Mouse (Mus musculus) large intestine, adult 2 months (tissue): ENCODE data around the gene Lrguk. TPM values are rescaled to one million over a fixed set of nuclear protein-coding genes. Genes with fewer than 3 reads are reported as not detected.

ENCODE experiments used
- DNase-seq: peaks from one replicate; pipeline ENCODE4 v3.0.0-alpha.2; 2012; ENCODE audit warnings: low read depth, low spot score
- WGBS: fragments of 180-500 bp; shearing (Covaris S2); methylation state at CpG from one replicate; pipeline ENCODE4 v1.1.7; 2018; 5-methylcytosine and 5-hydroxymethylcytosine counted together
- polyA plus RNA-seq: library from polyadenylated mRNA; depleted of rRNA; stranded (reverse); fragments of >200 nt; gene quantifications from 2 replicates; pipeline ENCODE4 v1.2.3, GENCODE M21; 2012

Gene Lrguk
- polyA plus RNA-seq, 1 experiment, result 0.01 TPM

GRCm38 (mm10) chr6:34049433-34049832 lies 20.2 kb downstream of the Lrguk start:
- DNase-seq, result no peak
- WGBS, result 79% methylated on average over 2 of the region's 2 CpGs

- no peak for DNase-seq
- 83% methylated on average over 6 of the region's 6 CpGs for WGBS
Measured at GRCm38 (mm10) chr6:34059741-34060140, 30.5 kb downstream of the Lrguk start.

- no peak for DNase-seq
- 85% methylated on average over 7 of the region's 7 CpGs for WGBS
Measured at GRCm38 (mm10) chr6:34066790-34067189, 37.5 kb downstream of the Lrguk start.

DNA sequence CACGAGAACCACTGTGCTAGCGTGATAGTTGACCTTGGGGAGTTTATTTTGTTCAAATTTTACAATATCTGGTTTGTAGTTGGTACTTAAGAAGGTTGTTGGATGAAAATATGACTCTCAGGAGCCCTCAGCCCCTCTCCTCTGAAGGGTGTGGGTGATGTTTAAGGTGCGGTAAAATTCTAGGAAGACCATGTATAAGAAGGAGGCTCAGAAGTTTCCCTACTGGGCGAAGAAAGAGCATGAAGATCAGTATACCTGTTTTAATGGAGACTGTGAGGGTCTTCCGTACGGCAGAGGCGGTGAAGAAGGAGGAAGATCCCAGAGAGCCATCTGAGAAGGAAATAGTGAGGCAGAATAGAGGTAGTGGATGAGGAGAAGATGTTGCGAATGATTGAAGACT lies 38.0 kb downstream of the Lrguk start:
- WGBS, result 93% methylated on average over 8 of the region's 8 CpGs
- no peak for DNase-seq

DNA sequence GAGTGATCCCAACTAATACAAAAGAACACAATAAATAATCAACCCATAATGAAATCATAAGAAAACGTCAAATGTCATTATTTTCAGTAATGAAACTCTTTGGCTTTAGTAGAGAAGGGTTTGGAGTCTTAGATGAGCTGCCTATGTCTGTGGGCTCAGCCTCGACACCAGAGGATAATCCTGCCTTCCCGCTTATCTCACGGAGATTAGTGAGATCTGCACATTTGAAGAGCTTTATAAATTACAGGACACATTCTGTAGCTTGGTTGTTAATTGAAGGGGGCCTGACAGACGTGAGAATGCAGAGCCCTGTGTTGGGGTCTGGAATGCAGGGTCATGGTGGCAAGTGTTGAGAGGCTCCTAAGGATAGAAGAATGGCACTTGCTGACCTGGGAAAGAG lies 42.7 kb downstream of the Lrguk start:
- no peak for DNase-seq
- WGBS, result 79% methylated on average over 5 of the region's 5 CpGs

DNA sequence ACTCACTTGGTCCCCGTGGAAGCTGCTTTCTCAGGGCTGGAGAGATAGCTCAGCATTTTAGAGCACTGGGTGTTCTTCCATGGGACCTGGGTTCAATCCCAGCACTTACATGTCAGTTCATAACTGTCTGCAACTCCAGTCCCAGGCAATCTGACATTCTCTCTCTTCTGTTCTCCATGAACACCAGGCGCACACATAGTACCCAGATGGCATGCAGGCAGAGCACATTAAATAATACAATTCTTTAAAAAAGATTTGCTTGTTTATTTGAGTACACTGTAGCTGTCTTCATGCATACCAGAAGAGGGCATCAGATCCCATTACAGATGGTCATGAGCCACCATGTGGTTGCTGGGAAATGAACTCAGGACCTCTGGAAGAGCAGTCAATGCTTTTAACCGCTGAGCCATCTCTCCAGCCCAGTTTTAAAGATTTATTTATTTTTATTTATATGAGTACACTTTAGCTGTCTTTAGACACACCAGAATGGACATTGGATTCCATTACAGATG lies 44.7 kb downstream of the Lrguk start:
- WGBS, result 80% methylated on average over 3 of the region's 3 CpGs
- DNase-seq, result no peak

- DNase-seq, result no peak
- WGBS, result 83% methylated on average over 11 of the region's 11 CpGs
Measured at GRCm38 (mm10) chr6:34075520-34075919, 46.3 kb downstream of the Lrguk start.

DNA sequence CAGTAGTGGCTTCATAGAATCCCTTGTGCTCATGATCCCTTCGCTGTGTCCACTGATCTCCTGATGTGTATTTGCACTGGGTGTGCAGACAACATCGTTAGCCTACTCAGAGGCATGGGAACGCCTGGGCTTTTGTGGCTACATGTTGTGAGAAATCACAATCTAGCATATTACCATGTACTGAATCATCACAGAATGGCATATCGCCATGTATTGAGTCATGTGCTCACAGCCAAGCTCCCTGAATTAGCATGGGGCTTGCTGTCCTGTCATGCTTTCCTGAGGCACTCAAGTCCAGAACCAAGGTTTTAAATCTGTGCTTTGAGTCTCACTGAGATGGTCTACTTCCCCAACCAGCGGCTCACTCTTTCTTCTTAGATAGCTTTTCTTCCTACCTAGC lies 54.2 kb downstream of the Lrguk start:
- no peak for DNase-seq
- 91% methylated on average over 5 of the region's 5 CpGs for WGBS

DNA sequence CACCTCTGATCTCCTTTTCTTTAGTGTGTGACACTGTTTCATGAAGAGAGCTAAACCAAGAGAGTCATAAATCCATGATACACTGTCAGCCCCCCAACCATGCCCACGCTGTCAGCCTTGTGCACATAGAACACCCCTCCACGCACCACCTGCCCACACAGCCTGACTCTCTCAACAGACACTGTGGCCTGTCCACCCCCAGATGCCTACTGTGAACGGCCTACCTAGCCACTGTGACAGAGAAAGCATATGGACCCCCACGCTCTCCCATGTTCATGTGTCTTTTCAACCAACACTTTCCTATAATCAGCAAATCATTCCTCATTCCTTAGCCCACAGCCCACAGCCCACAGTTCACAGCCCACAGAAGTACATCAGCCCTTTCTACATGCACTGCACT lies 58.5 kb downstream of the Lrguk start:
- no peak for DNase-seq
- 89% methylated on average over 4 of the region's 4 CpGs for WGBS

DNA sequence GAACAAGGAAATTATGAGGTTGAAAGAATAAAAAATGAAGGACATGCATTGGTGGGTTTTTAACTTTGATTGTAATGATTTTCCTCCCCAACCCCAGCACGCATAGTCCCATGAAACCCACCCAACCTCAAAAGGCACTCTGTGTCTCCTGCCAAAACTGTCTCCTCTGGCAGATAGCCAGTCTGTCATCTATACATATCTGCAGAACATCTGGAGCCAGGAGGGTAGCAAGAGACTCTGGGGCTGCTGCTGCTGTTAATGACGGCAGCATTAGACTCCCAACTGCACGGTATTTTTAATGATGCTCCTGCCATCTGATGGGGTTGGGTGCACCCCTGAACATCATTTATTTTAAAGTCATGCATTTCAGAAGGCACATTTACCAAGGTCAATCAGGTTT lies 59.7 kb downstream of the Lrguk start:
- no peak for DNase-seq
- WGBS, result 83% methylated on average over 3 of the region's 3 CpGs

GRCm38 (mm10) chr6:34091537-34091936 lies 62.3 kb downstream of the Lrguk start:
- 29% methylated on average over 3 of the region's 3 CpGs for WGBS
- DNase-seq, result no peak

GRCm38 (mm10) chr6:34096274-34096673 lies 67.0 kb downstream of the Lrguk start:
- no peak for DNase-seq
- WGBS, result 81% methylated on average over 6 of the region's 6 CpGs

GRCm38 (mm10) chr6:34096905-34097304 lies 67.7 kb downstream of the Lrguk start:
- 80% methylated on average over 4 of the region's 4 CpGs for whole genome bisulfite sequencing
- no peak for DNase-seq

DNA sequence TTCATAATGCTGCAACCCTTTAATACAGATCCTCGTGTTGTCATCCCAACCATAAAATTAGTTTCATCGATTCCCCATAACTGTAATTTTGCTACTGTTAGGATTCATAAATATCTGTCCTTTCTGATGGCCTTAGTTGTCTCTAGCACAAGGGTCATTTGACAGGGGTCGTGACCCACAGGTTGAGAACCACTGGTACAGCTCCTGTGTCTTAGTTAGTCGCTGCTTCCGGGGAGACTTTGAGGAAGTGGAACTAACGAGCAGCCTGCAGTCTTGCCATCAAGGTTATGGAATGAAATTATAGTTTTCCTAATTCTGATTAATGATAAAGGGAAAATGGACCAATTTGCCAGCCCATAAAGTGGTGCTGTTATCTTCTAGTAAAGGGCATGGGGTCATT lies 70.5 kb downstream of the Lrguk start:
- 78% methylated on average over 6 of the region's 6 CpGs for WGBS
- DNase-seq, result no peak

- DNase-seq, result no peak
- WGBS, result 89% methylated on average over 15 of the region's 15 CpGs
Measured at GRCm38 (mm10) chr6:34101531-34102396, 72.5 kb downstream of the Lrguk start.

DNA sequence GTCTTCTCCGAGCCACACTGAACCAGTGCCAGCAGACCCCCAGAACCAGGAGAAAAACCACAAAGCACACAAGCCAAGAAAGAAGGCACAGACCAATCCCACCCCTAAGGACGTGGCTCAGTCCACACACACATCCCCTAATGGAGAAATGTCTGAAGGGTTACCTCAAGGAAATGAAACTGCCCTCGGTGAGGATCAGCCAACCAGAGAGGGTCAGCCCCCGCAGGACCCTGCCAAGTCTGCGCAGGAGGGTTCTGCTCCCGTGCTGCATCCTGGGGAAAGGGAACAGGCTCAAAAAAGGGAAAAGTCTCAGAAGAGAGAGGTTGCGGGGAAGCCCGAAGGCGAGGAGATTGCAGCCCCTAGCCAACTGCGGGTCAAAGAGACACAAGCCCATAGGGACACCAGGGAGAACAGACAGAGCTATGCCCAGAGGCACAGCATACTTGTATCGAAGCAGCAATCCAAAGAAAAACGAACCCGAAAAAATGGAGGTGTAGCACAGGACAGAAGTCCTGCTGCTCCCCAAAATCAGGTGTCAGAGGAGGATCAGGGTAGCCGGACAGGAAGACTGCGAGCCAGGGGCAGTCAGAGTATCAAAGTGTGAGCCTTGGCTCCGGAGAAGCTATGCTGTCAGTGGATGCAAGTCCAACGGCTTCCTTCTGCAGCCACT lies 74.1 kb downstream of the Lrguk start:
- DNase-seq, result no peak
- 83% methylated on average over 17 of the region's 17 CpGs for WGBS

DNA sequence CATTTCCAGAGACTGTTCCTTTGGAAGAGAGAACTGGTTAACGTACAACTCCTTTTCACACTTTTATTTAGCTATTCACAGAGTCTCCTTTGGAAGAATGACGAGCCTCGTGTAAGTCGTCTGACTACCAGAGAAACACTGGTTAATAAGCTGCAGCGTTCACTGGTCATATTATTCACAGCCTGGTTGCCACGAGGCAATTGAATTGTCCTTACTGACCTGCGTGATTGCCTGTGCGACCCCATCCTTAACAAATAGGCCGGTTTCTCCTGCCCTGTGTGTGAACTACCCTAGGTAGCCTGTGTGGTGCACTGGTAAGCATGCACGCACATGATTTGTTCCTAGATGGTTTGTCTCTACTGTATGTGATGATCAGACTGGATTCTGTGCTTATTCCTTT lies 81.3 kb downstream of the Lrguk start:
- no peak for DNase-seq
- WGBS, result 65% methylated on average over 10 of the region's 10 CpGs

- no peak for DNase-seq
- 72% methylated on average over 6 of the region's 6 CpGs for WGBS
Measured at GRCm38 (mm10) chr6:34111406-34111805, 82.2 kb downstream of the Lrguk start.

- no peak for DNase-seq
- WGBS, result 59% methylated on average over 7 of the region's 7 CpGs
Measured at GRCm38 (mm10) chr6:34116838-34117478, 87.7 kb downstream of the Lrguk start.

- no peak for DNase-seq
- WGBS, result 67% methylated on average over 2 of the region's 2 CpGs
Measured at GRCm38 (mm10) chr6:34124401-34124800, 95.2 kb downstream of the Lrguk start.
